Mouse (Mus musculus) embryonic fibroblast, embryonic 13.5 days (primary cell): Measurements from ENCODE around the gene Fcho2.

ENCODE experiments used
- CTCF ChIP-seq: IDR thresholded peaks from 2 replicates; pipeline ENCODE4 v1.5.1; 2011; ENCODE audit warnings: mild to moderate bottlenecking, control low read depth, low read length, moderate library complexity, borderline replicate concordance; ENCODE audit not compliant: insufficient read depth
- POLR2A ChIP-seq: IDR thresholded peaks from 2 replicates; pipeline ENCODE4 v1.6.1; 2011; ENCODE audit warnings: low read depth, mild to moderate bottlenecking, control low read depth, low read length, moderate library complexity

- TF ChIP-seq CTCF = no peak
- no peak for TF ChIP-seq POLR2A
Measured at GRCm38 (mm10) chr13:98694773-98695314, 120.4 kb downstream of the Fcho2 start, which contains the start of gene Tmem171.
